Mouse (Mus musculus) testis, postnatal 10 days (tissue): ENCODE measurements around the gene Itpripl1.
"Not testable (repeated sequence)": the region's sequence is repeated elsewhere in the genome, so short reads cannot be mapped to it uniquely, and the experiment has no call there.

ENCODE experiments used
- DNase-seq: peaks from one replicate; pipeline ENCODE4 v3.0.0; 2021; ENCODE audit warnings: low spot score

Itpripl1 gene

GRCm38 (mm10) chr2:127090151-127090550 is 53.1 kb downstream of the Itpripl1 start:
- not testable (repeated sequence) for DNase-seq
